Mouse (Mus musculus): Measurements from ENCODE around the gene Tmod3. TPM values are rescaled to one million over a fixed set of nuclear protein-coding genes. Genes with fewer than 3 reads are reported as not detected.

The Tmod3 gene
- total and polyA plus RNA-seq, 2 experiments: 4.8 to 20.8 TPM

GRCm38 (mm10) chr9:75551342-75551741 lies 8.1 kb downstream of the Tmod3 start:
- H3K9ac ChIP-seq (ENCODE audit: low read depth, low read length): no peak overlapping the region
- no peaks in the 10 kb centered on the region for H3K36me3 ChIP-seq (ENCODE audit: control insufficient read depth, insufficient read depth, low read length)
- peaks cover 5% of the 10 kb centered on the region; the same call in 1 of the 2 replicates for H3K4me1 ChIP-seq (ENCODE audit: control insufficient read depth, insufficient read depth, low read length)
- H3K27ac ChIP-seq (replicated peaks; ENCODE audit: insufficient read depth, low read depth, low read length): no peak overlapping the region
- 61% methylated on average over 5 of the region's 5 CpGs for WGBS
- DNase-seq (ENCODE audit: extremely low read depth, low read depth, low spot score): no peak
- TF ChIP-seq POLR2A (IDR thresholded peaks at IDR 0.05; ENCODE audit: extremely low read depth, insufficient read depth, low read length) (no peak), CTCF (IDR thresholded peaks at IDR 0.05; ENCODE audit: low read depth, low read length) (no peak)
- peaks cover 32% of the 10 kb centered on the region; the same call in 1 of the 2 replicates for H3K79me2 ChIP-seq (ENCODE audit: control insufficient read depth, insufficient read depth, low read length)
- H3K27me3 ChIP-seq (ENCODE audit: control insufficient read depth, insufficient read depth, low read length): no peaks in the 10 kb centered on the region
- H3K4me3 ChIP-seq (ENCODE audit: insufficient read depth, low read depth, low read length): no peak overlapping the region

GRCm38 (mm10) chr9:75549010-75549409 lies 10.4 kb downstream of the Tmod3 start:
- H3K36me3 ChIP-seq (ENCODE audit: control insufficient read depth, insufficient read depth, low read length): no peaks in the 10 kb centered on the region
- H3K79me2 ChIP-seq (ENCODE audit: control insufficient read depth, insufficient read depth, low read length): peaks cover 24% of the 10 kb centered on the region; the same call in 1 of the 2 replicates
- H3K4me3 ChIP-seq (ENCODE audit: insufficient read depth, low read depth, low read length): no peak overlapping the region
- H3K9ac ChIP-seq (ENCODE audit: low read depth, low read length): no peak overlapping the region
- H3K4me1 ChIP-seq (ENCODE audit: control insufficient read depth, insufficient read depth, low read length): peaks cover 5% of the 10 kb centered on the region; the same call in 1 of the 2 replicates
- WGBS: 79% methylated on average over 8 of the region's 8 CpGs
- H3K27ac ChIP-seq (replicated peaks; ENCODE audit: insufficient read depth, low read depth, low read length): no peak overlapping the region
- DNase-seq (ENCODE audit: extremely low read depth, low read depth, low spot score): peak; percentile 14
- H3K27me3 ChIP-seq (ENCODE audit: control insufficient read depth, insufficient read depth, low read length): no peaks in the 10 kb centered on the region
- TF ChIP-seq CTCF (IDR thresholded peaks at IDR 0.05; ENCODE audit: low read depth, low read length): no peak
- TF ChIP-seq POLR2A (IDR thresholded peaks at IDR 0.05; ENCODE audit: extremely low read depth, insufficient read depth, low read length): no peak

GRCm38 (mm10) chr9:75546885-75547553 lies 12.4 kb downstream of the Tmod3 start:
- 70% methylated on average over 12 of the region's 12 CpGs for WGBS
- Histone ChIP-seq H3K36me3 (ENCODE audit: control insufficient read depth, insufficient read depth, low read length) (no peaks in the 10 kb centered on the region), H3K79me2 (ENCODE audit: control insufficient read depth, insufficient read depth, low read length) (peaks cover 22% of the 10 kb centered on the region; the same call in 1 of the 2 replicates), H3K4me1 (ENCODE audit: control insufficient read depth, insufficient read depth, low read length) (peaks cover 3% of the 10 kb centered on the region; the same call in 1 of the 2 replicates), H3K27ac (replicated peaks; ENCODE audit: insufficient read depth, low read depth, low read length) (peak overlapping the region; percentile 64), H3K4me3 (ENCODE audit: insufficient read depth, low read depth, low read length) (no peak overlapping the region), H3K27me3 (ENCODE audit: control insufficient read depth, insufficient read depth, low read length) (no peaks in the 10 kb centered on the region), H3K9ac (ENCODE audit: low read depth, low read length) (no peak overlapping the region)
- TF ChIP-seq CTCF (IDR thresholded peaks at IDR 0.05; ENCODE audit: low read depth, low read length) (no peak), POLR2A (IDR thresholded peaks at IDR 0.05; ENCODE audit: extremely low read depth, insufficient read depth, low read length) (no peak)
- DNase-seq (ENCODE audit: extremely low read depth, low read depth, low spot score): peak; percentile 40

- Histone ChIP-seq H3K9ac (ENCODE audit: low read depth, low read length) (no peak overlapping the region), H3K4me1 (ENCODE audit: control insufficient read depth, insufficient read depth, low read length) (peaks cover 4% of the 10 kb centered on the region), H3K79me2 (ENCODE audit: control insufficient read depth, insufficient read depth, low read length) (peaks cover 16% of the 10 kb centered on the region; the same call in 1 of the 2 replicates), H3K27ac (replicated peaks; ENCODE audit: insufficient read depth, low read depth, low read length) (no peak overlapping the region), H3K27me3 (ENCODE audit: control insufficient read depth, insufficient read depth, low read length) (no peaks in the 10 kb centered on the region), H3K36me3 (ENCODE audit: control insufficient read depth, insufficient read depth, low read length) (no peaks in the 10 kb centered on the region), H3K4me3 (ENCODE audit: insufficient read depth, low read depth, low read length) (no peak overlapping the region)
- WGBS: 95% methylated on average over 8 of the region's 8 CpGs
- no peak for DNase-seq (ENCODE audit: extremely low read depth, low read depth, low spot score)
- TF ChIP-seq POLR2A (IDR thresholded peaks at IDR 0.05; ENCODE audit: extremely low read depth, insufficient read depth, low read length) (no peak), CTCF (IDR thresholded peaks at IDR 0.05; ENCODE audit: low read depth, low read length) (no peak)
Observed at GRCm38 (mm10) chr9:75545514-75545913, 13.9 kb downstream of the Tmod3 start.

- peaks cover 10% of the 10 kb centered on the region; the same call in 1 of the 2 replicates for H3K79me2 ChIP-seq (ENCODE audit: control insufficient read depth, insufficient read depth, low read length)
Observed at GRCm38 (mm10) chr9:75541497-75541896, 18.0 kb downstream of the Tmod3 start.

GRCm38 (mm10) chr9:75536422-75536821 lies 23.0 kb downstream of the Tmod3 start:
- H3K27me3 ChIP-seq (ENCODE audit: control insufficient read depth, insufficient read depth, low read length): no peaks in the 10 kb centered on the region
- H3K4me1 ChIP-seq (ENCODE audit: control insufficient read depth, insufficient read depth, low read length): peaks cover under 1% of the 10 kb centered on the region
- 81% methylated on average over 1 of the region's 1 CpGs for WGBS
- H3K4me3 ChIP-seq (ENCODE audit: insufficient read depth, low read depth, low read length): no peak overlapping the region
- TF ChIP-seq POLR2A (IDR thresholded peaks at IDR 0.05; ENCODE audit: extremely low read depth, insufficient read depth, low read length) (no peak), CTCF (IDR thresholded peaks at IDR 0.05; ENCODE audit: low read depth, low read length) (no peak)
- no peak for DNase-seq (ENCODE audit: extremely low read depth, low read depth, low spot score)
- no peak overlapping the region for H3K27ac ChIP-seq (replicated peaks; ENCODE audit: insufficient read depth, low read depth, low read length)
- H3K36me3 ChIP-seq (ENCODE audit: control insufficient read depth, insufficient read depth, low read length): no peaks in the 10 kb centered on the region
- no peak overlapping the region for H3K9ac ChIP-seq (ENCODE audit: low read depth, low read length)
- H3K79me2 ChIP-seq (ENCODE audit: control insufficient read depth, insufficient read depth, low read length): peaks cover 12% of the 10 kb centered on the region; the same call in 1 of the 2 replicates

More at GRCm38 (mm10) chr9:75541497-75541896, 18.0 kb downstream of the Tmod3 start:
- Histone ChIP-seq H3K4me1 (ENCODE audit: control insufficient read depth, insufficient read depth, low read length) (peaks cover 4% of the 10 kb centered on the region), H3K4me3 (ENCODE audit: insufficient read depth, low read depth, low read length) (no peak overlapping the region), H3K27me3 (ENCODE audit: control insufficient read depth, insufficient read depth, low read length) (no peaks in the 10 kb centered on the region), H3K27ac (replicated peaks; ENCODE audit: insufficient read depth, low read depth, low read length) (no peak overlapping the region), H3K36me3 (ENCODE audit: control insufficient read depth, insufficient read depth, low read length) (no peaks in the 10 kb centered on the region), H3K9ac (ENCODE audit: low read depth, low read length) (no peak overlapping the region)
- no peak for TF ChIP-seq CTCF (IDR thresholded peaks at IDR 0.05; ENCODE audit: low read depth, low read length)
- no peak for TF ChIP-seq POLR2A (IDR thresholded peaks at IDR 0.05; ENCODE audit: extremely low read depth, insufficient read depth, low read length)
- WGBS: 51% methylated on average over 5 of the region's 5 CpGs
- no peak for DNase-seq (ENCODE audit: extremely low read depth, low read depth, low spot score)

Data from liver, adult 2 months (tissue).